Mouse (Mus musculus) heart, embryonic 11.5 days (tissue): ENCODE results near the gene Cass4. TPM values are rescaled to one million over a fixed set of nuclear protein-coding genes. Genes with fewer than 3 reads are reported as not detected.

ENCODE experiments used
- ATAC-seq: fragments of 200-750 bp; cut with Nextera tagmentation; replicated peaks from 2 replicates; pipeline ENCODE4 v1.8.0; 2017; ENCODE audit warnings: moderate library complexity; ENCODE audit not compliant: insufficient number of reproducible peaks, low FRiP score, low TSS enrichment
- H3K27ac ChIP-seq: fragments of 300-500 bp; sonication (generic); 2 replicates; pipeline ENCODE4 v1.5.1; 2014; ENCODE audit warnings: mild to moderate bottlenecking, low read depth, low read length
- H3K27me3 ChIP-seq: fragments of 300-500 bp; sonication (generic); 2 replicates; pipeline ENCODE4 v1.6.1; 2014; ENCODE audit warnings: mild to moderate bottlenecking, low read length, mixed read lengths; ENCODE audit not compliant: control insufficient read depth, insufficient read depth
- H3K36me3 ChIP-seq: fragments of 300-500 bp; sonication (generic); 2 replicates; pipeline ENCODE4 v1.6.1; 2014; ENCODE audit warnings: mild to moderate bottlenecking, low read length, moderate library complexity, mixed read lengths; ENCODE audit not compliant: control insufficient read depth, insufficient read depth
- H3K4me1 ChIP-seq: fragments of 300-500 bp; sonication (generic); 2 replicates; pipeline ENCODE4 v1.6.1; 2014; ENCODE audit warnings: low read length; ENCODE audit not compliant: control insufficient read depth, insufficient read depth
- H3K4me2 ChIP-seq: fragments of 300-500 bp; sonication (generic); 2 replicates; pipeline ENCODE4 v1.6.1; 2014; ENCODE audit warnings: mild to moderate bottlenecking, moderate library complexity
- H3K4me3 ChIP-seq: fragments of 300-500 bp; sonication (generic); 2 replicates; pipeline ENCODE4 v1.5.1; 2014; ENCODE audit warnings: low read depth, low read length
- H3K9ac ChIP-seq: fragments of 300-500 bp; sonication (generic); 2 replicates; pipeline ENCODE4 v1.6.1; 2014; ENCODE audit warnings: mild to moderate bottlenecking, low read depth, low read length, moderate library complexity
- H3K9me3 ChIP-seq: fragments of 300-500 bp; sonication (generic); replicated peaks from 2 replicates; pipeline ENCODE4 v1.6.1; 2016; ENCODE audit warnings: low read length; ENCODE audit not compliant: control insufficient read depth
- WGBS: fragments of 180-500 bp; shearing (Covaris S2); extraction: QIAGEN DNeasy Blood & Tissue Kit; methylation state at CpG from one replicate; pipeline ENCODE4 v1.1.7; 2014; ENCODE audit not compliant: insufficient replicate concordance; 5-methylcytosine and 5-hydroxymethylcytosine counted together
- polyA plus RNA-seq: library from polyadenylated mRNA; unstranded; fragments of >200 nt; fragmentation: Nextera tagmentation; extraction: Ambion mirVana; gene quantifications from 2 replicates; pipeline ENCODE4 v1.2.1, GENCODE M21; 2014

Cass4 gene
- polyA plus RNA-seq, 1 experiment from 2014 or later: 0.89 TPM

- Histone ChIP-seq H3K4me3 (no peak overlapping the region), H3K27ac (no peak overlapping the region), H3K4me2 (no peak overlapping the region), H3K4me1 (peaks cover 11% of the 10 kb centered on the region), H3K27me3 (no peaks in the 10 kb centered on the region), H3K9me3 (no peaks in the 10 kb centered on the region), H3K36me3 (no peaks in the 10 kb centered on the region), H3K9ac (no peak overlapping the region)
- WGBS: 76% methylated on average over 11 of the region's 11 CpGs
- no peak for ATAC-seq
Measured at GRCm38 (mm10) chr2:172411091-172411490, 17.5 kb downstream of the Cass4 start.

GRCm38 (mm10) chr2:172412454-172412853 lies 18.9 kb downstream of the Cass4 start:
- Histone ChIP-seq H3K9ac (no peak overlapping the region), H3K27me3 (no peaks in the 10 kb centered on the region), H3K4me2 (peak overlapping the region; percentile 48), H3K36me3 (no peaks in the 10 kb centered on the region), H3K4me3 (no peak overlapping the region), H3K9me3 (no peaks in the 10 kb centered on the region), H3K27ac (no peak overlapping the region), H3K4me1 (peaks cover 11% of the 10 kb centered on the region)
- WGBS: 4% methylated on average over 9 of the region's 9 CpGs
- ATAC-seq: no peak

- 0 out of 2 replicates have a peak, but pooled peaks have one; percentile 49 for ATAC-seq
- Histone ChIP-seq H3K9me3 (no peaks in the 10 kb centered on the region), H3K4me2 (no peak overlapping the region), H3K27me3 (no peaks in the 10 kb centered on the region), H3K4me3 (no peak overlapping the region), H3K36me3 (no peaks in the 10 kb centered on the region), H3K27ac (no peak overlapping the region), H3K4me1 (peaks cover 11% of the 10 kb centered on the region), H3K9ac (no peak overlapping the region)
- WGBS: 13% methylated on average over 4 of the region's 4 CpGs
Measured at GRCm38 (mm10) chr2:172413273-172413672, 19.7 kb downstream of the Cass4 start.

GRCm38 (mm10) chr2:172413894-172414293 lies 20.3 kb downstream of the Cass4 start:
- no peak overlapping the region for H3K27ac ChIP-seq
- no peak overlapping the region for H3K4me3 ChIP-seq
- no peak overlapping the region for H3K4me2 ChIP-seq
- no peaks in the 10 kb centered on the region for H3K27me3 ChIP-seq
- no peaks in the 10 kb centered on the region for H3K9me3 ChIP-seq
- no peak overlapping the region for H3K9ac ChIP-seq
- H3K36me3 ChIP-seq: no peaks in the 10 kb centered on the region
- peaks cover 11% of the 10 kb centered on the region for H3K4me1 ChIP-seq
- 41% methylated on average over 5 of the region's 5 CpGs for WGBS
- no peak for ATAC-seq

- H3K4me2 ChIP-seq: no peak overlapping the region
- no peak overlapping the region for H3K4me3 ChIP-seq
- H3K9ac ChIP-seq: no peak overlapping the region
- H3K9me3 ChIP-seq: no peaks in the 10 kb centered on the region
- H3K27ac ChIP-seq: no peak overlapping the region
- no peaks in the 10 kb centered on the region for H3K36me3 ChIP-seq
- whole genome bisulfite sequencing: 44% methylated on average over 12 of the region's 12 CpGs
- H3K27me3 ChIP-seq: no peaks in the 10 kb centered on the region
- ATAC-seq: no peak
- H3K4me1 ChIP-seq: peaks cover 11% of the 10 kb centered on the region
Measured at GRCm38 (mm10) chr2:172416218-172416617, 22.6 kb downstream of the Cass4 start.

- H3K27me3 ChIP-seq: no peaks in the 10 kb centered on the region
- ATAC-seq: no peak
- H3K4me2 ChIP-seq: no peak overlapping the region
- no peak overlapping the region for H3K27ac ChIP-seq
- WGBS: 82% methylated on average over 5 of the region's 5 CpGs
- H3K9ac ChIP-seq: no peak overlapping the region
- peaks cover 11% of the 10 kb centered on the region for H3K4me1 ChIP-seq
- no peaks in the 10 kb centered on the region for H3K9me3 ChIP-seq
- no peak overlapping the region for H3K4me3 ChIP-seq
- H3K36me3 ChIP-seq: no peaks in the 10 kb centered on the region
Measured at GRCm38 (mm10) chr2:172416876-172417275, 23.3 kb downstream of the Cass4 start.

GRCm38 (mm10) chr2:172418208-172418607 lies 24.6 kb downstream of the Cass4 start:
- no peak overlapping the region for H3K9ac ChIP-seq
- no peaks in the 10 kb centered on the region for H3K27me3 ChIP-seq
- ATAC-seq: no peak
- H3K27ac ChIP-seq: no peak overlapping the region
- WGBS: 73% methylated on average over 5 of the region's 5 CpGs
- no peak overlapping the region for H3K4me3 ChIP-seq
- peaks cover 5% of the 10 kb centered on the region; the same call in 1 of the 2 replicates for H3K4me1 ChIP-seq
- no peaks in the 10 kb centered on the region for H3K9me3 ChIP-seq
- no peaks in the 10 kb centered on the region for H3K36me3 ChIP-seq
- no peak overlapping the region for H3K4me2 ChIP-seq

GRCm38 (mm10) chr2:172430609-172431008 lies 37.0 kb downstream of the Cass4 start:
- H3K4me2 ChIP-seq: no peak overlapping the region
- 25% methylated on average over 1 of the region's 1 CpGs for WGBS
- H3K4me3 ChIP-seq: no peak overlapping the region
- H3K4me1 ChIP-seq: peaks cover 10% of the 10 kb centered on the region
- H3K36me3 ChIP-seq: no peaks in the 10 kb centered on the region
- H3K9me3 ChIP-seq: no peaks in the 10 kb centered on the region
- H3K9ac ChIP-seq: no peak overlapping the region
- H3K27ac ChIP-seq: 0 out of 2 replicates have a peak overlapping the region, but pooled peaks have one; percentile 32
- H3K27me3 ChIP-seq: 0 out of 2 replicates have a peak, but pooled peaks cover 2% of the 10 kb centered on the region
- ATAC-seq: peak; percentile 85

- no peak for ATAC-seq
- H3K36me3 ChIP-seq: no peaks in the 10 kb centered on the region
- H3K4me1 ChIP-seq: peaks cover 10% of the 10 kb centered on the region
- WGBS: 34% methylated on average over 5 of the region's 5 CpGs
- H3K27ac ChIP-seq: no peak overlapping the region
- no peak overlapping the region for H3K4me2 ChIP-seq
- no peaks in the 10 kb centered on the region for H3K9me3 ChIP-seq
- H3K4me3 ChIP-seq: no peak overlapping the region
- H3K27me3 ChIP-seq: 0 out of 2 replicates have a peak, but pooled peaks cover 2% of the 10 kb centered on the region
- no peak overlapping the region for H3K9ac ChIP-seq
Measured at GRCm38 (mm10) chr2:172433746-172434145, 40.2 kb downstream of the Cass4 start.
